Mouse (Mus musculus) heart, embryonic 16.5 days (tissue): ENCODE data around the gene Nanos2. TPM values are rescaled to one million over a fixed set of nuclear protein-coding genes. Genes with fewer than 3 reads are reported as not detected.

Source experiments
- ATAC-seq: fragments of 200-750 bp; cut with Nextera tagmentation; replicated peaks from 2 replicates; pipeline ENCODE4 v1.8.0; 2017; ENCODE audit warnings: moderate number of reproducible peaks; ENCODE audit not compliant: insufficient read depth, low FRiP score; ENCODE audit errors: extremely low read depth
- H3K27ac ChIP-seq: fragments of 300-500 bp; sonication (generic); 2 replicates; pipeline ENCODE4 v1.5.1; 2014; ENCODE audit warnings: mild to moderate bottlenecking, low read length, control low read depth, moderate library complexity
- H3K27me3 ChIP-seq: fragments of 300-500 bp; sonication (generic); 2 replicates; pipeline ENCODE4 v1.6.1; 2014; ENCODE audit warnings: low read length, mixed read lengths; ENCODE audit not compliant: control insufficient read depth, insufficient read depth
- H3K36me3 ChIP-seq: fragments of 300-500 bp; sonication (generic); 2 replicates; pipeline ENCODE4 v1.6.1; 2014; ENCODE audit not compliant: control insufficient read depth, insufficient read depth
- H3K4me1 ChIP-seq: fragments of 300-500 bp; sonication (generic); 2 replicates; pipeline ENCODE4 v1.6.1; 2014; ENCODE audit warnings: low read length, mixed read lengths; ENCODE audit not compliant: control insufficient read depth, insufficient read depth
- H3K4me2 ChIP-seq: fragments of 300-500 bp; sonication (generic); 2 replicates; pipeline ENCODE4 v1.6.1; 2014; ENCODE audit warnings: low read depth, mild to moderate bottlenecking, control low read depth, low read length
- H3K4me3 ChIP-seq: fragments of 300-500 bp; sonication (generic); 2 replicates; pipeline ENCODE4 v1.5.1; 2014; ENCODE audit warnings: mild to moderate bottlenecking, control low read depth, low read length
- H3K9ac ChIP-seq: fragments of 300-500 bp; sonication (generic); 2 replicates; pipeline ENCODE4 v1.6.1; 2014; ENCODE audit warnings: low read length, control low read depth
- H3K9me3 ChIP-seq: fragments of 300-500 bp; sonication (generic); replicated peaks from 2 replicates; pipeline ENCODE4 v1.6.1; 2016; ENCODE audit warnings: low read length; ENCODE audit not compliant: control insufficient read depth
- WGBS: fragments of 180-500 bp; shearing (Covaris S2); extraction: QIAGEN DNeasy Blood & Tissue Kit; methylation state at CpG from one replicate; pipeline ENCODE4 v1.1.7; 2014; 5-methylcytosine and 5-hydroxymethylcytosine counted together
- polyA plus RNA-seq: library from polyadenylated mRNA; unstranded; fragments of >200 nt; fragmentation: Nextera tagmentation; extraction: Ambion mirVana; gene quantifications from 2 replicates; pipeline ENCODE4 v1.2.1, GENCODE M21; 2015

Nanos2 gene
- polyA plus RNA-seq, 1 experiment from 2014 or later: not detected

- no peaks in the 10 kb centered on the region for H3K9me3 ChIP-seq
- H3K4me3 ChIP-seq: no peak overlapping the region
- no peak for ATAC-seq
- H3K9ac ChIP-seq: no peak overlapping the region
- peaks cover 37% of the 10 kb centered on the region for H3K4me1 ChIP-seq
- H3K27me3 ChIP-seq: no peaks in the 10 kb centered on the region
- peaks cover 19% of the 10 kb centered on the region for H3K36me3 ChIP-seq
- WGBS: 7% methylated on average over 12 of the region's 12 CpGs
- no peak overlapping the region for H3K27ac ChIP-seq
- peak overlapping the region; percentile 26; the same call in 1 of the 2 replicates for H3K4me2 ChIP-seq
Observed at GRCm38 (mm10) chr7:19006476-19006875, 19.3 kb downstream of the Nanos2 start.

- 75% methylated on average over 13 of the region's 13 CpGs for WGBS
- H3K27ac ChIP-seq: no peak overlapping the region
- no peak for ATAC-seq
- H3K4me1 ChIP-seq: peaks cover 38% of the 10 kb centered on the region
- peaks cover 19% of the 10 kb centered on the region for H3K36me3 ChIP-seq
- H3K27me3 ChIP-seq: no peaks in the 10 kb centered on the region
- no peak overlapping the region for H3K4me3 ChIP-seq
- no peak overlapping the region for H3K4me2 ChIP-seq
- no peaks in the 10 kb centered on the region for H3K9me3 ChIP-seq
- H3K9ac ChIP-seq: no peak overlapping the region; the same call in 1 of the 2 replicates
Observed at GRCm38 (mm10) chr7:19007026-19007977, 20.1 kb downstream of the Nanos2 start.

GRCm38 (mm10) chr7:19010581-19010980 is 23.4 kb downstream of the Nanos2 start:
- Histone ChIP-seq H3K27ac (no peak overlapping the region), H3K4me2 (no peak overlapping the region), H3K4me3 (no peak overlapping the region), H3K9ac (no peak overlapping the region), H3K9me3 (no peaks in the 10 kb centered on the region), H3K4me1 (peaks cover 30% of the 10 kb centered on the region), H3K36me3 (peaks cover 12% of the 10 kb centered on the region), H3K27me3 (no peaks in the 10 kb centered on the region)
- 83% methylated on average over 7 of the region's 7 CpGs for WGBS
- no peak for ATAC-seq

- Histone ChIP-seq H3K4me3 (peak overlapping the region; percentile 57), H3K4me2 (peak overlapping the region; percentile 93), H3K36me3 (peaks cover 2% of the 10 kb centered on the region; the same call in 1 of the 2 replicates), H3K27me3 (no peaks in the 10 kb centered on the region), H3K9ac (peak overlapping the region; percentile 85), H3K9me3 (no peaks in the 10 kb centered on the region), H3K27ac (peak overlapping the region; percentile 73), H3K4me1 (peaks cover 15% of the 10 kb centered on the region)
- WGBS: 2% methylated on average over 28 of the region's 31 CpGs
- peak; percentile 56 for ATAC-seq
Observed at GRCm38 (mm10) chr7:19012025-19012621, 24.9 kb downstream of the Nanos2 start.

- H3K4me3 ChIP-seq: no peak overlapping the region
- no peak overlapping the region for H3K9ac ChIP-seq
- no peak overlapping the region for H3K27ac ChIP-seq
- WGBS: 40% methylated on average over 2 of the region's 2 CpGs
- no peak overlapping the region for H3K4me2 ChIP-seq
- no peaks in the 10 kb centered on the region for H3K36me3 ChIP-seq
- no peaks in the 10 kb centered on the region for H3K9me3 ChIP-seq
- peaks cover 15% of the 10 kb centered on the region; the same call in 1 of the 2 replicates for H3K4me1 ChIP-seq
- no peak for ATAC-seq
- no peaks in the 10 kb centered on the region for H3K27me3 ChIP-seq
Observed at GRCm38 (mm10) chr7:19012882-19013281, 25.7 kb downstream of the Nanos2 start.

- H3K9ac ChIP-seq: no peak overlapping the region
- H3K4me2 ChIP-seq: no peak overlapping the region
- H3K27me3 ChIP-seq: peaks cover 2% of the 10 kb centered on the region; the same call in 1 of the 2 replicates
- no peaks in the 10 kb centered on the region for H3K36me3 ChIP-seq
- H3K4me3 ChIP-seq: no peak overlapping the region
- ATAC-seq: no peak
- H3K9me3 ChIP-seq: no peaks in the 10 kb centered on the region
- peaks cover 15% of the 10 kb centered on the region; the same call in 1 of the 2 replicates for H3K4me1 ChIP-seq
- no peak overlapping the region for H3K27ac ChIP-seq
- 57% methylated on average over 15 of the region's 15 CpGs for WGBS
Observed at GRCm38 (mm10) chr7:19014452-19014851, 27.3 kb downstream of the Nanos2 start.

GRCm38 (mm10) chr7:19016042-19016441 is 28.8 kb downstream of the Nanos2 start:
- Histone ChIP-seq H3K36me3 (no peaks in the 10 kb centered on the region), H3K4me1 (peaks cover 15% of the 10 kb centered on the region; the same call in 1 of the 2 replicates), H3K4me3 (no peak overlapping the region), H3K27me3 (peaks cover 5% of the 10 kb centered on the region), H3K9ac (no peak overlapping the region), H3K9me3 (no peaks in the 10 kb centered on the region), H3K27ac (no peak overlapping the region), H3K4me2 (no peak overlapping the region)
- 87% methylated on average over 4 of the region's 4 CpGs for WGBS
- no peak for ATAC-seq

GRCm38 (mm10) chr7:19017909-19018308 is 30.7 kb downstream of the Nanos2 start:
- WGBS: 80% methylated on average over 7 of the region's 7 CpGs
- Histone ChIP-seq H3K4me2 (no peak overlapping the region), H3K27me3 (peaks cover 16% of the 10 kb centered on the region), H3K27ac (no peak overlapping the region), H3K9ac (no peak overlapping the region), H3K4me3 (no peak overlapping the region), H3K4me1 (peaks cover 3% of the 10 kb centered on the region; the same call in 1 of the 2 replicates), H3K36me3 (no peaks in the 10 kb centered on the region), H3K9me3 (no peaks in the 10 kb centered on the region)
- no peak for ATAC-seq

GRCm38 (mm10) chr7:19021048-19021447 is 33.8 kb downstream of the Nanos2 start:
- H3K27me3 ChIP-seq: peaks cover 26% of the 10 kb centered on the region
- H3K4me1 ChIP-seq: peaks cover 17% of the 10 kb centered on the region
- 12% methylated on average over 8 of the region's 8 CpGs for WGBS
- no peaks in the 10 kb centered on the region for H3K36me3 ChIP-seq
- no peak overlapping the region for H3K4me3 ChIP-seq
- no peak overlapping the region for H3K27ac ChIP-seq
- no peak for ATAC-seq
- H3K9ac ChIP-seq: no peak overlapping the region
- H3K4me2 ChIP-seq: no peak overlapping the region
- H3K9me3 ChIP-seq: no peaks in the 10 kb centered on the region
